Mouse (Mus musculus) intestine, postnatal 0 days (tissue): ENCODE data around the gene Lypd3. TPM values are rescaled to one million over a fixed set of nuclear protein-coding genes. Genes with fewer than 3 reads are reported as not detected.
"Not testable (repeated sequence)": the region's sequence is repeated elsewhere in the genome, so short reads cannot be mapped to it uniquely, and the experiment has no call there.

Experiments
- ATAC-seq: fragments of 200-750 bp; cut with Nextera tagmentation; 2 replicates; pipeline ENCODE4 v1.8.0; 2017; ENCODE audit warnings: mild to moderate bottlenecking, moderate TSS enrichment, moderate library complexity
- H3K27ac ChIP-seq: fragments of 300-500 bp; sonication (generic); 2 replicates; pipeline ENCODE4 v1.5.1; 2014; ENCODE audit warnings: mild to moderate bottlenecking, low read depth, low read length, moderate library complexity
- H3K27me3 ChIP-seq: fragments of 300-500 bp; sonication (generic); replicated peaks from 2 replicates; pipeline ENCODE4 v1.6.1; 2014; ENCODE audit warnings: low read length, mixed read lengths; ENCODE audit not compliant: control insufficient read depth, insufficient read depth
- H3K36me3 ChIP-seq: fragments of 300-500 bp; sonication (generic); 2 replicates; pipeline ENCODE4 v1.6.1; 2014; ENCODE audit warnings: mild to moderate bottlenecking, moderate library complexity; ENCODE audit not compliant: control insufficient read depth, insufficient read depth
- H3K4me1 ChIP-seq: fragments of 300-500 bp; sonication (generic); replicated peaks from 2 replicates; pipeline ENCODE4 v1.6.1; 2014; ENCODE audit warnings: antibody characterized with exemption, low read length, mixed read lengths; ENCODE audit not compliant: control insufficient read depth, insufficient read depth
- H3K4me2 ChIP-seq: fragments of 300-500 bp; sonication (generic); replicated peaks from 2 replicates; pipeline ENCODE4 v1.6.1; 2014; ENCODE audit warnings: low read depth, mild to moderate bottlenecking, moderate library complexity
- H3K4me3 ChIP-seq: fragments of 300-500 bp; sonication (generic); 2 replicates; pipeline ENCODE4 v1.5.1; 2014; ENCODE audit warnings: low read depth, low read length
- H3K9ac ChIP-seq: fragments of 300-500 bp; sonication (generic); 2 replicates; pipeline ENCODE4 v1.6.1; 2014; ENCODE audit warnings: mild to moderate bottlenecking, low read depth, low read length
- H3K9me3 ChIP-seq: fragments of 300-500 bp; sonication (generic); 2 replicates; pipeline ENCODE4 v1.6.1; 2016; ENCODE audit warnings: mixed run types; ENCODE audit not compliant: control insufficient read depth
- CTCF ChIP-seq: sonication (generic); IDR thresholded peaks from 2 replicates; pipeline ENCODE4 v1.5.1; 2016; ENCODE audit warnings: low read depth, mild to moderate bottlenecking, control low read depth, antibody characterized with exemption, moderate library complexity
- WGBS: fragments of 180-500 bp; shearing (Covaris S2); extraction: QIAGEN DNeasy Blood & Tissue Kit; methylation state at CpG from one replicate; pipeline ENCODE4 v1.1.7; 2014; 5-methylcytosine and 5-hydroxymethylcytosine counted together
- polyA plus RNA-seq: library from polyadenylated mRNA; unstranded; fragments of >200 nt; fragmentation: Nextera tagmentation; extraction: Ambion mirVana; gene quantifications from 2 replicates; pipeline ENCODE4 v1.2.1, GENCODE M21; 2015

The Lypd3 gene
- polyA plus RNA-seq, 1 experiment from 2014 or later = 0.13 TPM

- ATAC-seq = peak; percentile 78
- peak overlapping the region; percentile 89 for H3K4me2 ChIP-seq
- H3K4me3 ChIP-seq = peak overlapping the region; percentile 73
- peak overlapping the region; percentile 93 for H3K27ac ChIP-seq
- TF ChIP-seq CTCF = no peak
- H3K9ac ChIP-seq = peak overlapping the region; percentile 68
- under 1% methylated on average over 36 of the region's 36 CpGs for WGBS
- H3K27me3 ChIP-seq = no peaks in the 10 kb centered on the region; the same call in 1 of the 2 replicates
- no peaks in the 10 kb centered on the region; the same call in 1 of the 2 replicates for H3K36me3 ChIP-seq
- 0 out of 2 replicates have a peak, but pooled peaks cover 8% of the 10 kb centered on the region for H3K4me1 ChIP-seq
- no peaks in the 10 kb centered on the region for H3K9me3 ChIP-seq
Measured at GRCm38 (mm10) chr7:24610879-24611494, 25.4 kb upstream of the Lypd3 start.

GRCm38 (mm10) chr7:24611709-24612108, 24.6 kb upstream of the Lypd3 start:
- peak overlapping the region; percentile 68 for H3K9ac ChIP-seq
- TF ChIP-seq CTCF = no peak
- no peak for ATAC-seq
- H3K4me3 ChIP-seq = peak overlapping the region; percentile 73
- H3K27me3 ChIP-seq = no peaks in the 10 kb centered on the region; the same call in 1 of the 2 replicates
- H3K36me3 ChIP-seq = peaks cover 3% of the 10 kb centered on the region; the same call in 1 of the 2 replicates
- H3K4me1 ChIP-seq = 0 out of 2 replicates have a peak, but pooled peaks cover 8% of the 10 kb centered on the region
- peak overlapping the region; percentile 89 for H3K4me2 ChIP-seq
- 12% methylated on average over 7 of the region's 7 CpGs for WGBS
- H3K27ac ChIP-seq = peak overlapping the region; percentile 30; the same call in 1 of the 2 replicates
- H3K9me3 ChIP-seq = no peaks in the 10 kb centered on the region

DNA sequence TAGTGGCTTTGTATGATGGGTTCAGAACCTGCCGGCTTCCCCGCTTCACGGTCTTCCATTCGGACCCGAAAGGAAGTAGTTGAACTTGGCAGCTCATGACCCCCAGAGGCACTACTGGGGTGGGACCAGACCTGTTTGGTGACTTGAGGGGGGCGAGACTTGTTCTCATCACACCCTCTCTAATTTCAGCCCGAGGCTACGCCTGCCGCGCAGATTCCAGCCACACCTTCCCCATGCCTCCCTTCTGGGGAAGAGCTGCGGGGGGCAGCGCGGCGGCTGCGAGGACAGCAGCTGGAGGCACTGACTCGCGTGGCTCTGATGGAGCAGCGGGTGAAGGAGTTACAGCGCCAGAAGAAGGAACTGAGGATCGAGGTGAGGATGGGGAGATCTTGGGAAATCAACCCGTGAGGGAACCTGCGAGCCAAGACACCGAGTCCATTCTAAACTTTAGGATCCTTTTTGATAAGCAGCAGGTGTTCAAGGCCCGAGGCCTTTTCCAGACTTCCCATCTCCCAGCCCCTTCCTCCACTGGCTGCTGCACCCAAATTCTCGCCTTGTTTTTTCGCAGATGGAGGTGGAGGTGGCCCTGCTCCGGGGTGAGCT, 23.9 kb upstream of the Lypd3 start:
- WGBS = 18% methylated on average over 27 of the region's 27 CpGs
- ATAC-seq = no peak
- no peak overlapping the region for H3K27ac ChIP-seq
- H3K4me1 ChIP-seq = 0 out of 2 replicates have a peak, but pooled peaks cover 8% of the 10 kb centered on the region
- H3K36me3 ChIP-seq = peaks cover 10% of the 10 kb centered on the region
- TF ChIP-seq CTCF = no peak
- H3K27me3 ChIP-seq = no peaks in the 10 kb centered on the region; the same call in 1 of the 2 replicates
- peak overlapping the region; percentile 89 for H3K4me2 ChIP-seq
- no peaks in the 10 kb centered on the region for H3K9me3 ChIP-seq
- peak overlapping the region; percentile 73 for H3K4me3 ChIP-seq
- H3K9ac ChIP-seq = peak overlapping the region; percentile 4; the same call in 1 of the 2 replicates

- 0 out of 2 replicates have a peak, but pooled peaks cover 8% of the 10 kb centered on the region for H3K4me1 ChIP-seq
- H3K9ac ChIP-seq = no peak overlapping the region
- WGBS = 54% methylated on average over 13 of the region's 13 CpGs
- no peak overlapping the region for H3K4me2 ChIP-seq
- H3K4me3 ChIP-seq = no peak overlapping the region
- TF ChIP-seq CTCF = no peak
- ATAC-seq = peak; percentile 52
- peaks cover 28% of the 10 kb centered on the region for H3K36me3 ChIP-seq
- peak overlapping the region; percentile 36; the same call in 1 of the 2 replicates for H3K27ac ChIP-seq
- H3K27me3 ChIP-seq = no peaks in the 10 kb centered on the region; the same call in 1 of the 2 replicates
- H3K9me3 ChIP-seq = no peaks in the 10 kb centered on the region
Measured at GRCm38 (mm10) chr7:24614816-24615215, 21.5 kb upstream of the Lypd3 start.

GRCm38 (mm10) chr7:24617763-24618162, 18.6 kb upstream of the Lypd3 start:
- no peak overlapping the region for H3K4me2 ChIP-seq
- no peak overlapping the region for H3K27ac ChIP-seq
- H3K4me3 ChIP-seq = no peak overlapping the region
- H3K27me3 ChIP-seq = no peaks in the 10 kb centered on the region
- H3K36me3 ChIP-seq = peaks cover 50% of the 10 kb centered on the region
- 78% methylated on average over 8 of the region's 8 CpGs for WGBS
- no peak overlapping the region for H3K9ac ChIP-seq
- no peak for ATAC-seq
- no peak for TF ChIP-seq CTCF
- 0 out of 2 replicates have a peak, but pooled peaks cover 4% of the 10 kb centered on the region for H3K9me3 ChIP-seq
- 0 out of 2 replicates have a peak, but pooled peaks cover under 1% of the 10 kb centered on the region for H3K4me1 ChIP-seq

- not testable (repeated sequence) for H3K27me3 ChIP-seq, H3K9ac ChIP-seq, H3K9me3 ChIP-seq, ATAC-seq, H3K4me2 ChIP-seq, H3K4me1 ChIP-seq, H3K4me3 ChIP-seq, H3K27ac ChIP-seq
- peaks cover 54% of the 10 kb centered on the region for H3K36me3 ChIP-seq
- WGBS = 95% methylated on average over 8 of the region's 8 CpGs
Measured at GRCm38 (mm10) chr7:24618374-24618773, 18.0 kb upstream of the Lypd3 start.
